Mouse (Mus musculus): Measurements from ENCODE around the gene Zc3hav1. TPM values are rescaled to one million over a fixed set of nuclear protein-coding genes. Genes with fewer than 3 reads are reported as not detected.
A peak's percentile ranks its signal among the peaks of the same experiment; 100 is the strongest.

Zc3hav1 gene
- polyA plus RNA-seq, 1 experiment from 2014 or later, result 1.8 TPM

DNA sequence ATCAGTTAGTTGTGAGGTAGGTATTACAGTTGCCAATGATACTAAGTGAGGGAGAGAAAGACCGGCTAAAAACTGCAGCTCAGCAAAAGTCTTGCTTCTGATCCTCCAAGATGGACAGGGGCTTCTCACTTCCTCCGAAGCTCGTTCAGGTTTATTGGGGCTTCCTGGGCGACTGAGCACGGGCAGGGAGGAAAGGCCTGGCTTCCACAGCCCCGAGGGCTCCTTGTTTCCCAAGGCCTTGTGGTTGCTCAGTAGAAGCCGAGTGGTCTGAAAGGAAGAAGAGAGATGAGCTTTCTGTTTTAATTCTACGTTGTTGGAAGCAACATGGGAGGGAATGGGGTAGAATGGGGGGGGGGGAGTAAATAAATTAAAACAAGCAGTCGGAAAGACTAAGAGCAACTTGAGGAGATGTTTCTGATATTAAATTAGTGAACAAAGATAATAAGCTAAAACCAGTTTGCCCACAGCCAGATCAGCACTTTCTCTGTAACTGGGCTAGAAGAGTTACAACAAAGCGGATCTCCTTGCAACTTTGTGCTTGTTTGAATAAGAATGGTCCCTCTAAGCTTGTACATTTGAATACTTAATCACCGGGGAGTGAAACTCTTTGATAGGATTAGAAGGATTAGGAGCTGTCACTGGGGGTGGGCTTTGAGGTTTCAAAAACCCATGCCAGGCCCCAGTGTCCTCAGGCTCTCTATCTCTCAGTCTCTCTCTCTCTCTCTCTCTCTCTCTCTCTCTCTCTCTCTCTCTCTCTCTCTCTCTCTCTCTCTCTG lies 61.3 kb downstream of the Zc3hav1 start:
- Histone ChIP-seq H3K27me3 (ENCODE audit: control insufficient read depth, insufficient read depth, low read length) (0 out of 2 replicates have a peak, but pooled peaks cover 3% of the 10 kb centered on the region), H3K4me1 (ENCODE audit: control insufficient read depth, insufficient read depth, low read length) (peaks cover 10% of the 10 kb centered on the region; the same call in 1 of the 2 replicates), H3K4me3 (replicated peaks; ENCODE audit: low read depth, low read length) (no peak overlapping the region), H3K9ac (replicated peaks; ENCODE audit: low read length) (no peak overlapping the region), H3K27ac (replicated peaks; ENCODE audit: low read depth, low read length) (no peak overlapping the region), H3K9me3 (ENCODE audit: control insufficient read depth, low read length) (no peaks in the 10 kb centered on the region), H3K36me3 (ENCODE audit: control insufficient read depth, insufficient read depth, low read length) (peaks cover 41% of the 10 kb centered on the region), H3K4me2 (ENCODE audit: low read length) (no peak overlapping the region)
- peak; percentile 57; the same call in 1 of the 2 replicates for ATAC-seq (ENCODE audit: low FRiP score, low TSS enrichment)
- 13% methylated on average over 11 of the region's 11 CpGs for WGBS
- peak; percentile 69 for DNase-seq

DNA sequence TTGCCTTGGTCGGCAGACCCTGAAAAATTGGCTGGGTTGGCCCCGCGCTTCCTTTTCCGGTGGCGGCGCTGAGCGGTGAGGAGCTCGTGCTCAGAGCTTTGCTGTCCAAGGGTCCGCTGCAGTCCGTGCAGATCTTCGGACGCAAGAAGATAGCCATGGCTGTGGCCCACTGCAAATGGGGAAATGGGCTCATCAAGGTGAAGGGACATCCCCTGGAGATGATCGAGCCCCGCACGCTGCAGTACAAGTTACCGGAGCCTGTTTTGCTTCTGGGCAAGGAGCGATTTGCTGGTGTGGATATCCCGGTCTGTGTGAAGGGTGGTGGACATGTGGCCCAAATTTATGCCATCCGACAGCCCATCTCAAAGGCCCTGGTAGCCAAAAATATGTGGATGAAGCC lies 70.0 kb downstream of the Zc3hav1 start:
- no peaks in the 10 kb centered on the region for H3K4me1 ChIP-seq (ENCODE audit: control insufficient read depth, insufficient read depth, low read length)
- H3K9ac ChIP-seq (replicated peaks; ENCODE audit: low read length), result no peak overlapping the region
- ATAC-seq (ENCODE audit: low FRiP score, low TSS enrichment), result no peak
- H3K27ac ChIP-seq (replicated peaks; ENCODE audit: low read depth, low read length), result no peak overlapping the region
- 98% methylated on average over 19 of the region's 19 CpGs for WGBS
- no peaks in the 10 kb centered on the region for H3K27me3 ChIP-seq (ENCODE audit: control insufficient read depth, insufficient read depth, low read length)
- 0 out of 2 replicates have a peak, but pooled peaks cover 12% of the 10 kb centered on the region for H3K9me3 ChIP-seq (ENCODE audit: control insufficient read depth, low read length)
- DNase-seq, result no peak
- no peak overlapping the region for H3K4me2 ChIP-seq (ENCODE audit: low read length)
- peaks cover 20% of the 10 kb centered on the region for H3K36me3 ChIP-seq (ENCODE audit: control insufficient read depth, insufficient read depth, low read length)
- no peak overlapping the region for H3K4me3 ChIP-seq (replicated peaks; ENCODE audit: low read depth, low read length)

- Histone ChIP-seq H3K4me1 (ENCODE audit: control insufficient read depth, insufficient read depth, low read length) (no peaks in the 10 kb centered on the region), H3K9me3 (ENCODE audit: control insufficient read depth, low read length) (no peaks in the 10 kb centered on the region), H3K36me3 (ENCODE audit: control insufficient read depth, insufficient read depth, low read length) (no peaks in the 10 kb centered on the region), H3K4me2 (ENCODE audit: low read length) (no peak overlapping the region), H3K9ac (replicated peaks; ENCODE audit: low read length) (no peak overlapping the region), H3K27me3 (ENCODE audit: control insufficient read depth, insufficient read depth, low read length) (no peaks in the 10 kb centered on the region), H3K27ac (replicated peaks; ENCODE audit: low read depth, low read length) (no peak overlapping the region), H3K4me3 (replicated peaks; ENCODE audit: low read depth, low read length) (no peak overlapping the region)
- ATAC-seq (ENCODE audit: low FRiP score, low TSS enrichment) (no peak), DNase-seq (no peak)
- 76% methylated on average over 7 of the region's 7 CpGs for WGBS
Observed at GRCm38 (mm10) chr6:38264466-38264865, 89.9 kb downstream of the Zc3hav1 start.

GRCm38 (mm10) chr6:38263393-38264159 lies 90.8 kb downstream of the Zc3hav1 start:
- Histone ChIP-seq H3K27me3 (ENCODE audit: control insufficient read depth, insufficient read depth, low read length) (no peaks in the 10 kb centered on the region), H3K4me1 (ENCODE audit: control insufficient read depth, insufficient read depth, low read length) (no peaks in the 10 kb centered on the region)
- ATAC-seq (ENCODE audit: low FRiP score, low TSS enrichment), result no peak

GRCm38 (mm10) chr6:38261877-38262276 lies 92.5 kb downstream of the Zc3hav1 start:
- WGBS, result 69% methylated on average over 4 of the region's 4 CpGs

More at GRCm38 (mm10) chr6:38263393-38264159, 90.8 kb downstream of the Zc3hav1 start:
- no peaks in the 10 kb centered on the region for H3K36me3 ChIP-seq (ENCODE audit: control insufficient read depth, insufficient read depth, low read length)
- H3K9me3 ChIP-seq (ENCODE audit: control insufficient read depth, low read length), result no peaks in the 10 kb centered on the region
- 81% methylated on average over 5 of the region's 5 CpGs for WGBS
- H3K27ac ChIP-seq (replicated peaks; ENCODE audit: low read depth, low read length), result no peak overlapping the region
- DNase-seq, result no peak
- no peak overlapping the region for H3K4me2 ChIP-seq (ENCODE audit: low read length)
- no peak overlapping the region for H3K9ac ChIP-seq (replicated peaks; ENCODE audit: low read length)
- no peak overlapping the region for H3K4me3 ChIP-seq (replicated peaks; ENCODE audit: low read depth, low read length)

DNA sequence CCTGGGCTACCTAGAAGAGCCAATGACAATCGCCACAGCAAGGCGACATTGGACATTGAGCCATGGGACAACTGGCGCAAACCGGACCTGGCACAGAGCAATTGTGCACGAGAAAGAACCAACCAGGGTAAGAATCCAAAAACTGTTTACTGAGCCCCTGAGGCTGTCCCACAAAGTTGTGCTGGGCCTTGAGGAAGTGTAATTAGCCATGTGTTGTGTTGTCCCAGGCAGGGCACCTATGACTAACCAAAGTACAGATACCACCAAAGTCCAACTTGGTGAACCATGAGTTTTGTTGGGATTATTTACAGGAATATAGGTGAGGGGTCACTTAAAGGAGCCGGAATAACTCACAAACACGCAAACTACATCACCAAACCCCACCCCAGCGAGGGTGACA lies 96.9 kb downstream of the Zc3hav1 start:
- Histone ChIP-seq H3K9ac (replicated peaks; ENCODE audit: low read length) (no peak overlapping the region), H3K4me1 (ENCODE audit: control insufficient read depth, insufficient read depth, low read length) (peaks cover 11% of the 10 kb centered on the region), H3K27ac (replicated peaks; ENCODE audit: low read depth, low read length) (no peak overlapping the region), H3K9me3 (ENCODE audit: control insufficient read depth, low read length) (no peaks in the 10 kb centered on the region), H3K4me2 (ENCODE audit: low read length) (no peak overlapping the region), H3K36me3 (ENCODE audit: control insufficient read depth, insufficient read depth, low read length) (no peaks in the 10 kb centered on the region), H3K4me3 (replicated peaks; ENCODE audit: low read depth, low read length) (no peak overlapping the region), H3K27me3 (ENCODE audit: control insufficient read depth, insufficient read depth, low read length) (no peaks in the 10 kb centered on the region)
- 95% methylated on average over 8 of the region's 8 CpGs for WGBS
- ATAC-seq (ENCODE audit: low FRiP score, low TSS enrichment), result no peak
- no peak for DNase-seq

More at GRCm38 (mm10) chr6:38261877-38262276, 92.5 kb downstream of the Zc3hav1 start:
- H3K9me3 ChIP-seq (ENCODE audit: control insufficient read depth, low read length), result no peaks in the 10 kb centered on the region
- no peak overlapping the region for H3K4me3 ChIP-seq (replicated peaks; ENCODE audit: low read depth, low read length)
- no peaks in the 10 kb centered on the region for H3K27me3 ChIP-seq (ENCODE audit: control insufficient read depth, insufficient read depth, low read length)
- no peak overlapping the region for H3K9ac ChIP-seq (replicated peaks; ENCODE audit: low read length)
- no peak for DNase-seq
- no peak for ATAC-seq (ENCODE audit: low FRiP score, low TSS enrichment)
- no peaks in the 10 kb centered on the region for H3K4me1 ChIP-seq (ENCODE audit: control insufficient read depth, insufficient read depth, low read length)
- no peak overlapping the region for H3K27ac ChIP-seq (replicated peaks; ENCODE audit: low read depth, low read length)
- H3K4me2 ChIP-seq (ENCODE audit: low read length), result no peak overlapping the region
- no peaks in the 10 kb centered on the region for H3K36me3 ChIP-seq (ENCODE audit: control insufficient read depth, insufficient read depth, low read length)

DNA sequence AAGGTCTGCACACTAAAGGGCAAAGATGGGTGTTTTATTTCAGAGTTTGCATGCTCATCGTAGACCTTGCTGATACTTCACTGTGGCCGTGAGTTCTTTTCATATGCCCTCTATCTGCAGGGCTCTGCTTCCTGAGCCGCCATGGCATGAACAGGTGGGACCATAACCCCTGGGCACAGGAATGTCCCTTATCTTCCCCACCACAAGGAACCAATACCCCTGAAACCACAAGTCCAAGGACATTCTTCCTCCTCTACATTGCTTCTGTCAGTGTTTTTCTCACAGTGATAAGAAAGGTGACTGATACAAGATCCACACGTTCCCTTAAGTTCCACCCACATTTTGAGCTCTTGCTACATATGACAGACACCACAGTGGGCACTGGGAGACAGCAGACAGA lies 97.6 kb downstream of the Zc3hav1 start:
- H3K36me3 ChIP-seq (ENCODE audit: control insufficient read depth, insufficient read depth, low read length), result no peaks in the 10 kb centered on the region
- H3K4me3 ChIP-seq (replicated peaks; ENCODE audit: low read depth, low read length), result no peak overlapping the region
- no peak overlapping the region for H3K27ac ChIP-seq (replicated peaks; ENCODE audit: low read depth, low read length)
- H3K27me3 ChIP-seq (ENCODE audit: control insufficient read depth, insufficient read depth, low read length), result no peaks in the 10 kb centered on the region
- 90% methylated on average over 4 of the region's 4 CpGs for WGBS
- H3K9me3 ChIP-seq (ENCODE audit: control insufficient read depth, low read length), result no peaks in the 10 kb centered on the region
- peaks cover 18% of the 10 kb centered on the region for H3K4me1 ChIP-seq (ENCODE audit: control insufficient read depth, insufficient read depth, low read length)
- H3K4me2 ChIP-seq (ENCODE audit: low read length), result no peak overlapping the region
- ATAC-seq (ENCODE audit: low FRiP score, low TSS enrichment) (no peak), DNase-seq (no peak)
- H3K9ac ChIP-seq (replicated peaks; ENCODE audit: low read length), result no peak overlapping the region

DNA sequence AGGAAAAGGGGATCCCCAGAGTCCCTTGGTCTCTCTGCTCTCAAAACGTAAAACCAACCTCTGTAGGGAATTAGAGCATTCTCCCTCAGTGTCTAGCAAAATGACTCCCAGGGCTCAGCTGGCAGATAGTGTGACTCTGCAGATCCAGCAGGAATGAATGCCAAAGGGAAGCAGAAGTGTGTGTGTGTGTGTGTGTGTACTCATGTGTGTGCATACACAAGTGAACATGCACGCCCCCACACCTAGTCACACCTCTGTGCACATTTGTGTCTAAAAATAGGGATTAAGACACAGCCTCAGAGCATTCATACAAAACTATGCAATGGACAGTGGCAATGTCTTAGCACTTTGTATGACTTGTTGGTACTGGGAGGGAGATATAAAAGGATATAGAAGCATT lies 98.6 kb downstream of the Zc3hav1 start:
- 71% methylated on average over 2 of the region's 2 CpGs for WGBS
- DNase-seq (no peak), ATAC-seq (ENCODE audit: low FRiP score, low TSS enrichment) (no peak)
- Histone ChIP-seq H3K27me3 (ENCODE audit: control insufficient read depth, insufficient read depth, low read length) (no peaks in the 10 kb centered on the region), H3K36me3 (ENCODE audit: control insufficient read depth, insufficient read depth, low read length) (no peaks in the 10 kb centered on the region), H3K4me1 (ENCODE audit: control insufficient read depth, insufficient read depth, low read length) (peaks cover 28% of the 10 kb centered on the region), H3K9ac (replicated peaks; ENCODE audit: low read length) (no peak overlapping the region), H3K27ac (replicated peaks; ENCODE audit: low read depth, low read length) (no peak overlapping the region), H3K4me3 (replicated peaks; ENCODE audit: low read depth, low read length) (no peak overlapping the region), H3K4me2 (ENCODE audit: low read length) (no peak overlapping the region), H3K9me3 (ENCODE audit: control insufficient read depth, low read length) (no peaks in the 10 kb centered on the region)
